In the genomic region with DNA sequence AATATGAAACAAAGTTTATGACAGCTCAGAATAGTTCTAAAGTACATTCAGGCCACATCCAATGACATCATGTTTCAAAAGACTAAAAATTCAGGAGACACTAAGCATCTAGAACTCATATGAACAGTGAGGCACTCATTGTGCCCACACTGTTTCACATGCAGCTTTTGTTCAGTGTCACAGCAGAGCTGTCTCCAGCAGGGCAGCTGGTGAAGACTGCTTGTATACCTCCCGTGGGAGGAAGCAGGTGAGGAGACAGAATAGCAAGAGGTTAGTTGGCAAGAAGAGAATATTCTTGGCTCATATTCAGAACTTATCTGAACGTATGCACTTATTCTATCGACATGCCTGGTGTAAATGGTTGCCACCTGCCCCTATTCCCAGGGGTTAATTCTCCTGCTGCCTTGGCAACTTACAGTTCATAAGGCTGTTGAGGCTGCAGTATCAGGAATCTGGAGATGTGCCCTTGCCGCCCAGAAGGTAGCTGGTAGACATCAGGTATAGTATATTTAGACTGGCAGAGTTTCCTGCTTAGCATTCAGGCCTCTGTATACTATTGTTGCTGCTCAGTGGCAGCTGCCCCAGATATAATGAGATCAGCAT, we compare ENCODE assay signal across 17 mouse cellular contexts.
A peak's percentile ranks its signal among the peaks of the same experiment; 100 is the strongest.
DNase-seq lines count a peak whose midpoint lies in the region; ATAC-seq lines count a peak whose summit lies in the region.
"Had no signal": no experiment of that assay in that cellular context is flagged by ENCODE, and none has a peak within 500 bp of the region (broad histone marks: within the 10 kb centered on the region; RNA-seq: fewer than 3 reads in every experiment).

No protein-coding gene starts in this region.

- H3K4me3 ChIP-seq in intestine, embryonic 16.5 days (ENCODE audit: low read length) = no peak overlapping the region
- no peak overlapping the region for H3K4me3 ChIP-seq in liver, embryonic 12.5 days
- H3K4me3 ChIP-seq: heart, embryonic 13.5 days; layer of hippocampus, adult 2 months; neural tube, embryonic 13.5 days had no signal

- H3K4me2 ChIP-seq in intestine, embryonic 16.5 days (ENCODE audit: low read depth, low read length) = no peak overlapping the region
- H3K4me2 ChIP-seq in liver, embryonic 12.5 days = no peak overlapping the region
- H3K4me2 ChIP-seq: heart, embryonic 13.5 days; lung, embryonic 14.5 days; neural tube, embryonic 13.5 days had no signal

- H3K36me3 ChIP-seq in intestine, embryonic 16.5 days (ENCODE audit: control insufficient read depth, insufficient read depth, low read length) = no peaks in the 10 kb centered on the region
- no peaks in the 10 kb centered on the region for H3K36me3 ChIP-seq in liver, embryonic 12.5 days
- H3K36me3 ChIP-seq: heart, embryonic 13.5 days; neural tube, embryonic 13.5 days had no signal

- H3K9me3 ChIP-seq in intestine, embryonic 16.5 days (ENCODE audit: control insufficient read depth, low read length) = no peaks in the 10 kb centered on the region
- H3K9me3 ChIP-seq in liver, embryonic 12.5 days (replicated peaks) = no peaks in the 10 kb centered on the region
- H3K9me3 ChIP-seq: heart, embryonic 13.5 days; neural tube, embryonic 13.5 days had no signal

- WGBS in intestine, embryonic 16.5 days = 61% methylated on average over 4 of the region's 4 CpGs
- WGBS in liver, embryonic 12.5 days (ENCODE audit: insufficient replicate concordance) = 55% methylated on average over 4 of the region's 4 CpGs

- H3K9ac ChIP-seq in intestine, embryonic 16.5 days (ENCODE audit: low read depth, low read length) = no peak overlapping the region
- H3K9ac ChIP-seq in liver, embryonic 12.5 days = no peak overlapping the region
- H3K9ac ChIP-seq: heart, embryonic 13.5 days; lung, embryonic 14.5 days; neural tube, embryonic 13.5 days had no signal

- peak; percentile 50; the same call in 1 of the 2 replicates for ATAC-seq in intestine, embryonic 16.5 days
- no peak for ATAC-seq in liver, embryonic 12.5 days

- DNase-seq in cerebellum, adult 18-20 months = peak; percentile 1 to 4
- no peak for DNase-seq in cerebellum, adult 11-12 months
- DNase-seq in layer of hippocampus, adult 9-11 months = peak; percentile 4
- DNase-seq in layer of hippocampus, adult 9-10 months (ENCODE audit: low spot score) = no peak
- DNase-seq in cerebellum, adult 8-10 months = peak; percentile 0
- DNase-seq in adipocyte (ENCODE audit: low spot score) = no peak
- DNase-seq: adrenal gland, postnatal 14 days; gastrocnemius, postnatal 36 days; kidney, adult 9 months; lung, embryonic 14.5 days; thymus, postnatal 25 days had no signal

- no peaks in the 10 kb centered on the region for H3K4me1 ChIP-seq in intestine, embryonic 16.5 days (ENCODE audit: control insufficient read depth, insufficient read depth, low read length)
- H3K4me1 ChIP-seq in liver, embryonic 12.5 days = no peaks in the 10 kb centered on the region
- H3K4me1 ChIP-seq: heart, embryonic 13.5 days; neural tube, embryonic 13.5 days had no signal

- no peak overlapping the region for H3K27ac ChIP-seq in intestine, embryonic 16.5 days (ENCODE audit: low read length)
- H3K27ac ChIP-seq in liver, embryonic 12.5 days = no peak overlapping the region
- H3K27ac ChIP-seq: heart, embryonic 13.5 days; layer of hippocampus, adult 2 months; neural tube, embryonic 13.5 days had no signal

- no peaks in the 10 kb centered on the region for H3K27me3 ChIP-seq in intestine, embryonic 16.5 days (replicated peaks; ENCODE audit: control insufficient read depth, insufficient read depth, low read length)
- H3K27me3 ChIP-seq in liver, embryonic 12.5 days (replicated peaks) = no peaks in the 10 kb centered on the region
- H3K27me3 ChIP-seq: CH12.LX; heart, embryonic 13.5 days; neural tube, embryonic 13.5 days had no signal

Comparison
In these comparisons a context has a peak if more than half of its experiments do, and no peak if none do; other contexts are left out.
1. DNase-seq: peak in cerebellum, adult 18-20 months (2 of 2), layer of hippocampus, adult 9-11 months (single experiment) and cerebellum, adult 8-10 months (single experiment); none in cerebellum, adult 11-12 months (single experiment), layer of hippocampus, adult 9-10 months (single experiment) and adipocyte (single experiment).